Mouse (Mus musculus): ENCODE measurements around the gene BC005561. TPM values are rescaled to one million over a fixed set of nuclear protein-coding genes. Genes with fewer than 3 reads are reported as not detected.
A peak's percentile ranks its signal among the peaks of the same experiment; 100 is the strongest.

Gene BC005561
- 2.0 and 2.5 TPM in 2 replicates for polyA plus RNA-seq (2015; fragmentation: Nextera tagmentation; extraction: Ambion mirVana)

GRCm38 (mm10) chr5:104508195-104508891, at the start of gene BC005561:
BC005561 (plus strand) TSS chr5:104508352.
- Histone ChIP-seq H3K4me2 (peak within 1 kb of the TSS; percentile 74), H3K36me3 (replicated peaks) (peaks cover 3% of the 10 kb centered on the region; the same call in 1 of the 2 replicates), H3K4me3 (replicated peaks) (peak within 1 kb of the TSS; percentile 77), H3K9me3 (replicated peaks) (no peaks in the 10 kb centered on the region), H3K4me1 (replicated peaks) (peaks cover 7% of the 10 kb centered on the region), H3K27me3 (no peaks in the 10 kb centered on the region), H3K27ac (replicated peaks) (peak within 1 kb of the TSS; percentile 89), H3K9ac (peak within 1 kb of the TSS; percentile 70)
- WGBS (ENCODE audit: insufficient replicate concordance), result under 1% methylated on average over 82 of the region's 83 CpGs
- peak; percentile 88 for ATAC-seq (ENCODE audit: insufficient read depth)

- WGBS (ENCODE audit: insufficient replicate concordance), result 9% methylated on average over 46 of the region's 46 CpGs
- Histone ChIP-seq H3K36me3 (replicated peaks) (no peaks in the 10 kb centered on the region), H3K27ac (replicated peaks) (no peak within 1 kb of the TSS; the same call in 1 of the 2 replicates)
These were observed 49.1 kb upstream of the BC005561 start, which contains the start of gene Pkd2 for GRCm38 (mm10) chr5:104458832-104459705. Pkd2 (plus strand) TSS chr5:104459450.

GRCm38 (mm10) chr5:104459706-104460455, 48.3 kb upstream of the BC005561 start:
- no peaks in the 10 kb centered on the region for H3K36me3 ChIP-seq (replicated peaks)
- 2% methylated on average over 80 of the region's 82 CpGs for WGBS (ENCODE audit: insufficient replicate concordance)
- peak; percentile 31; the same call in 1 of the 2 replicates for ATAC-seq (ENCODE audit: insufficient read depth)
- H3K4me3 ChIP-seq (replicated peaks), result peak overlapping the region; percentile 60
- H3K27ac ChIP-seq (replicated peaks), result no peak overlapping the region; the same call in 1 of the 2 replicates
- H3K27me3 ChIP-seq, result peaks cover 30% of the 10 kb centered on the region
- no peaks in the 10 kb centered on the region for H3K9me3 ChIP-seq (replicated peaks)
- H3K9ac ChIP-seq, result peak overlapping the region; percentile 30; the same call in 1 of the 2 replicates
- H3K4me2 ChIP-seq, result peak overlapping the region; percentile 67
- no peaks in the 10 kb centered on the region for H3K4me1 ChIP-seq (replicated peaks)

More at GRCm38 (mm10) chr5:104458832-104459705, 49.1 kb upstream of the BC005561 start, which contains the start of gene Pkd2:
- peak; percentile 61 for ATAC-seq (ENCODE audit: insufficient read depth)
- H3K4me2 ChIP-seq, result peak within 1 kb of the TSS; percentile 67
- peak within 1 kb of the TSS; percentile 30; the same call in 1 of the 2 replicates for H3K9ac ChIP-seq
- H3K27me3 ChIP-seq, result peaks cover 30% of the 10 kb centered on the region
- peak within 1 kb of the TSS; percentile 60 for H3K4me3 ChIP-seq (replicated peaks)
- no peaks in the 10 kb centered on the region for H3K9me3 ChIP-seq (replicated peaks)
- no peaks in the 10 kb centered on the region for H3K4me1 ChIP-seq (replicated peaks)

- 37% methylated on average over 3 of the region's 3 CpGs for WGBS (ENCODE audit: insufficient replicate concordance)
- no peak for ATAC-seq (ENCODE audit: insufficient read depth)
- H3K27ac ChIP-seq (replicated peaks), result no peak overlapping the region
These were observed 47.7 kb upstream of the BC005561 start for GRCm38 (mm10) chr5:104460456-104460838.

GRCm38 (mm10) chr5:104460856-104461255, 47.3 kb upstream of the BC005561 start:
- H3K27ac ChIP-seq (replicated peaks), result no peak overlapping the region
- no peaks in the 10 kb centered on the region for H3K9me3 ChIP-seq (replicated peaks)
- no peak overlapping the region for H3K4me2 ChIP-seq
- no peaks in the 10 kb centered on the region for H3K4me1 ChIP-seq (replicated peaks)
- no peaks in the 10 kb centered on the region for H3K36me3 ChIP-seq (replicated peaks)
- peaks cover 30% of the 10 kb centered on the region for H3K27me3 ChIP-seq
- 69% methylated on average over 6 of the region's 7 CpGs for WGBS (ENCODE audit: insufficient replicate concordance)
- no peak for ATAC-seq (ENCODE audit: insufficient read depth)
- H3K4me3 ChIP-seq (replicated peaks), result no peak overlapping the region
- no peak overlapping the region for H3K9ac ChIP-seq

More at GRCm38 (mm10) chr5:104460456-104460838, 47.7 kb upstream of the BC005561 start:
- peaks cover 30% of the 10 kb centered on the region for H3K27me3 ChIP-seq
- H3K9me3 ChIP-seq (replicated peaks), result no peaks in the 10 kb centered on the region
- no peaks in the 10 kb centered on the region for H3K36me3 ChIP-seq (replicated peaks)
- peak overlapping the region; percentile 60; the same call in 1 of the 2 replicates for H3K4me3 ChIP-seq (replicated peaks)
- H3K4me2 ChIP-seq, result peak overlapping the region; percentile 67
- H3K4me1 ChIP-seq (replicated peaks), result no peaks in the 10 kb centered on the region
- no peak overlapping the region for H3K9ac ChIP-seq

GRCm38 (mm10) chr5:104465279-104465678, 42.9 kb upstream of the BC005561 start:
- no peaks in the 10 kb centered on the region for H3K4me1 ChIP-seq (replicated peaks)
- no peak for ATAC-seq (ENCODE audit: insufficient read depth)
- H3K27ac ChIP-seq (replicated peaks), result no peak overlapping the region
- H3K27me3 ChIP-seq, result peaks cover 10% of the 10 kb centered on the region
- H3K4me3 ChIP-seq (replicated peaks), result no peak overlapping the region
- no peak overlapping the region for H3K9ac ChIP-seq
- H3K4me2 ChIP-seq, result no peak overlapping the region
- 72% methylated on average over 8 of the region's 8 CpGs for WGBS (ENCODE audit: insufficient replicate concordance)
- H3K36me3 ChIP-seq (replicated peaks), result 0 out of 2 replicates have a peak, but pooled peaks cover 2% of the 10 kb centered on the region
- no peaks in the 10 kb centered on the region for H3K9me3 ChIP-seq (replicated peaks)

- no peak overlapping the region for H3K27ac ChIP-seq (replicated peaks)
- 70% methylated on average over 12 of the region's 12 CpGs for WGBS (ENCODE audit: insufficient replicate concordance)
- H3K9ac ChIP-seq, result no peak overlapping the region
- H3K36me3 ChIP-seq (replicated peaks), result 0 out of 2 replicates have a peak, but pooled peaks cover 2% of the 10 kb centered on the region
- no peak overlapping the region for H3K4me3 ChIP-seq (replicated peaks)
- no peak overlapping the region for H3K4me2 ChIP-seq
- H3K4me1 ChIP-seq (replicated peaks), result no peaks in the 10 kb centered on the region
- no peak for ATAC-seq (ENCODE audit: insufficient read depth)
- H3K27me3 ChIP-seq, result peaks cover 5% of the 10 kb centered on the region; the same call in 1 of the 2 replicates
- H3K9me3 ChIP-seq (replicated peaks), result no peaks in the 10 kb centered on the region
These were observed 42.4 kb upstream of the BC005561 start for GRCm38 (mm10) chr5:104465731-104466130.

GRCm38 (mm10) chr5:104466816-104467215, 41.3 kb upstream of the BC005561 start:
- Histone ChIP-seq H3K4me3 (replicated peaks) (no peak overlapping the region), H3K4me1 (replicated peaks) (no peaks in the 10 kb centered on the region), H3K36me3 (replicated peaks) (0 out of 2 replicates have a peak, but pooled peaks cover 2% of the 10 kb centered on the region), H3K27me3 (no peaks in the 10 kb centered on the region), H3K9ac (no peak overlapping the region), H3K4me2 (no peak overlapping the region), H3K27ac (replicated peaks) (no peak overlapping the region), H3K9me3 (replicated peaks) (no peaks in the 10 kb centered on the region)
- WGBS (ENCODE audit: insufficient replicate concordance), result 80% methylated on average over 16 of the region's 16 CpGs
- no peak for ATAC-seq (ENCODE audit: insufficient read depth)

- Histone ChIP-seq H3K9ac (no peak overlapping the region), H3K36me3 (replicated peaks) (peaks cover 2% of the 10 kb centered on the region; the same call in 1 of the 2 replicates), H3K27me3 (no peaks in the 10 kb centered on the region), H3K4me3 (replicated peaks) (no peak overlapping the region), H3K4me2 (no peak overlapping the region), H3K9me3 (replicated peaks) (no peaks in the 10 kb centered on the region), H3K27ac (replicated peaks) (no peak overlapping the region), H3K4me1 (replicated peaks) (no peaks in the 10 kb centered on the region)
- WGBS (ENCODE audit: insufficient replicate concordance), result 72% methylated on average over 5 of the region's 5 CpGs
- no peak for ATAC-seq (ENCODE audit: insufficient read depth)
These were observed 39.6 kb upstream of the BC005561 start for GRCm38 (mm10) chr5:104468586-104468985.

- no peak for ATAC-seq (ENCODE audit: insufficient read depth)
- no peak overlapping the region for H3K27ac ChIP-seq (replicated peaks)
- H3K36me3 ChIP-seq (replicated peaks), result peaks cover 2% of the 10 kb centered on the region; the same call in 1 of the 2 replicates
- no peak overlapping the region for H3K4me2 ChIP-seq
- H3K4me3 ChIP-seq (replicated peaks), result no peak overlapping the region
- WGBS (ENCODE audit: insufficient replicate concordance), result 67% methylated on average over 5 of the region's 5 CpGs
- H3K27me3 ChIP-seq, result no peaks in the 10 kb centered on the region
- H3K9me3 ChIP-seq (replicated peaks), result no peaks in the 10 kb centered on the region
- H3K9ac ChIP-seq, result no peak overlapping the region
- no peaks in the 10 kb centered on the region for H3K4me1 ChIP-seq (replicated peaks)
These were observed 37.2 kb upstream of the BC005561 start for GRCm38 (mm10) chr5:104470981-104471391.
